Mouse (Mus musculus): ENCODE data around the gene Nudt21. TPM values are rescaled to one million over a fixed set of nuclear protein-coding genes. Genes with fewer than 3 reads are reported as not detected.

The Nudt21 gene
- total RNA-seq, 2 experiments from 2014 or later: 21.8 to 24.1 TPM

DNA sequence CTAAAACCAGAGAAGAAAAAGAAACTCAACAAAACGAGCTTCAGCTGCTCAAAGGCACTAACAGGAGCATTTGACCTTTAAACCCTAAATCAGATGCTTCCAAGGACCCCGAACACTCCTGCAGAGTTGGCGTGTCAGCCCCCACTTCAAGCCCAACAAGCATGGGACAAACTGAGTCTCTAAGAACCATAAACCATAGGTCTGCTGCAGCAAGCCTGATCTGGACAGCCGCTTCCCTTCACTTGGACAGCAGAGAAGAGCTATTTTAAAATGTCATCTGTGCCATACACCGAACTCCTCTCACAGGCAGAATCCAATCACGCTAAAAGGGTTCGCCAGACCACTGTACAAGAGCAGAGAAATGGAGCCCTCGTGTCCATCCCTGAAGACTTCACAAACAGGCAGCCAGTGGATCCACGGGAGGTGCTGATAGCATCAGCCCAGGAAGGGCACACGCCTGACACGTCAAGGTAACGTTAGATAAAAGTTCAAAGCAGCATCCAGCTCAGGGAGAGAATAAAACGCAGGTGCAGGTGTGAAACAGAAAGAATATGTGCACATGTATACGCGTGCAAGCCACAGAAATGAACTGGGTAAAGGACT, 27.5 kb downstream of the Nudt21 start:
- intact Hi-C loops (cut with DNase I): no loop called here
- no peak for DNase-seq

DNA sequence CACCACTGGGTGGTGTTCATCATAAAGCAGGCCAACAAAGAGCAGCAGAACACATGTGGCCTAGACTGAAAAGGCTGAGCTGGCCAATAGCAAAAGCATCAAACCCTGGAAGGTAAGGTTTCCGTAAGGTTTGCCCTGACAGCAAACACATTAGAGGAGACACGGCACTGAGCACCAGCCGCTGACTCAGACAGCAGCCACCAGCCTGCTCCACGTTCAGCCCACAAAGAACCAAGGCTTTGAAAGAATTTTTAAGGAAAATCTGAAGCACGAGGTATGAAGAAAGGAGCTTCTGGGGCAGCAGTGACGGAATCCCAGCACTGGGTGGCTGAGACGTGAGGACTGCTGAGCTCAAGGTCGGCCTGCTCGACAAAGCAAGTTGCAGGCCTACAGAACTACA, 32.7 kb downstream of the Nudt21 start:
- intact Hi-C loops (cut with DNase I): no loop called here
- DNase-seq: no peak

DNA sequence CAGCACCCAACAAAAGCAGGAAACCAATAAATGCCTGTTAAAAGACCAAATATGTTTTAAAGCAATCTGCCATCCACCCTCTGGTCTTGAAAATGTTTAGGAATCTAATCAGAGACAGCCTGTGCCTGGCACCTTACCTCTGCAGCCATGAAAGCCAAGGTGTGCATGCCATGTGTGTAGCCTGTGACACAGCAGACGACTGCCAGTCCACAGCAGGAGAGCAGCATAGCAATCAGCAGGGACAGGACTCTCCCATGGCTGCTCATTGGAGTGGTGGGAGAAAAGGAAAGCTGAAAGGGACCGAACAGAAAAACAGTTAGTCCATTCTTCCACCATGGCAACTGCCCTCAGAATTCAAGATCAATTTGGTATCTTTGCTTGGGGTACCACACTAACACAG, 37.9 kb downstream of the Nudt21 start:
- intact Hi-C loops (cut with DNase I): no loop called here
- DNase-seq: no peak

DNA sequence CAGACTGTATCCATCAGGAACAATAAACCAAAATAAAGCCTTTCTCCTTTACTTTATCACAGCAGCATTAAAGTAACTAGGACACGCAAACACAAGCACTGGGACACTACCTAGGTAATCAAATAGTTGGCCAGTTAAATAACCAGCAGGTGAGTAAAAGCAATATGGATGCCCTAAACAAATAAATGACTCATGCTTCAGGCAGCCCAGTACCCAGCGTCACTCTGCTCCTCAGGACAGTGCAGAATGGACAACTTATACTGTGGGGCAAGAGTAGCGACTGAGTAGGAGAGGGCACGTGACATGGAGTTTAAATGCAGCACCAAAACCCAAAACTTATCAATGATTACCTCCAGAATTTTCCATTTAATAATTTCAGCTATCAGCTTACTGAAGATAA, 47.1 kb downstream of the Nudt21 start:
- intact Hi-C loops (cut with DNase I): no loop called here
- no peak for DNase-seq

DNA sequence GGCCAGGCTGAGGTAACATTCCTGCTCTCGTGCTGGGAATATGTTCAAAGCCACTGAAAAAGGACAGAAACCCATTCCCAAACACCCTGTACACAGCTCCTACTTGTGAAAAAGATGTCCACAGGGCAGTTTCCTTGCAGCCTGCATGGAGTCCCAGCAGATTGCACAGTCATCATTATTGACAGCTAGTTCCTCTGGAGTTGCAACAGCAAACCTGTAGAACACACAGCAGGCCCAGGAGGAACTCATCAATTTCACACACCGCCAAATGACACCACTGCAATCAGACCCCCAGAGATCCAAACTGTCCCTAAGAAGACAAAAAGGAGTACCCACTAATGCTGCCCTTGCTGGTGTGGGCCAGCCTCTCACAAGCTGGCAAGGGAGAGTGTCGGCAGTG, 52.1 kb downstream of the Nudt21 start:
- intact Hi-C loops (cut with DNase I): no loop called here
- DNase-seq: no peak

DNA sequence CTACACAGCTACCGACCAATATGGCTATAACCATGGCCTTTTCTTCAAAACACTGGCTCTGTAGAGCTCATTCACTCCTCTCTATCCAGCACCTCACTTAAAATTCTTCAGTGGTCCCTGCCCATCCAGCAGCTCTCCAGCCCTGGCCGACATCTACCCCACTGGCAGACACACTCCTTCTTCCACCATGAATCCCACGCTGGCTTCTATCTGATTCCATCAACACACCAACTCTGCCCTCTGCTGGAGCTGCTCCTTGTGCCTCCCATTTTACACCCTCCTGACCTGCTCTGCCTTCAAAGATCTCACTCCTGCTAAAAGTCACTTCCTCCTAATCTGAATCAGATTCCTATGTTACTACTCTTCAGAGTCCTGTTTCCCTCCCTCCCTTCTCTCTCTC, 53.0 kb downstream of the Nudt21 start:
- intact Hi-C loops (cut with DNase I): no loop called here

DNA sequence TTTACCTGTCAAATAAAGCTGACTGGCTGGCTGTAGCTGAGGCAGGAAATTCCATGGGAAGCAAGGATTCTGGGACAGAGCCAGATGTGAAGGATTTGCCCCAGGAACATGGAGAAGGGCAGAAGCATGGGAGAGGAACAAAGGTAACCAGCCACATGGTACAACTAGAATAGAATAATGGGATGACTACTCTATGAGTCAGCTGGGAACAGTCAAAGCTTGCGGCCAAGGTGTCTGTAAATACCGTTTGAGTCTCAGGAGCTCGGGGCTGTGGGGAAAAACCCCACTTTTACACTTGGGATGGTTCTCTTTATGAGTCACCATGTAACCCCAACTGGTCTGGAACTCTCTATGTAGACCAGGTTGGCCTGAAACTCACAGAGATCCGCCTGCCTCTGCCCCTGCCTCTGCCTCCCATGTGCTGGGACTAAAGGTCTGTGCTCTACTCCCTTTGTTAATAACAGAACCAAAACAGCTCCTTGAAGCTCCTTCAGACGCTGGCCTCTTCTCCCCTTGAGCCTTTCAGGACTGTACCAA, 55.1 kb downstream of the Nudt21 start:
- intact Hi-C loops (cut with DNase I): no loop called here
- DNase-seq: no peak

More for the DNA sequence above, 53.0 kb downstream of the Nudt21 start:
- no peak for DNase-seq

DNA sequence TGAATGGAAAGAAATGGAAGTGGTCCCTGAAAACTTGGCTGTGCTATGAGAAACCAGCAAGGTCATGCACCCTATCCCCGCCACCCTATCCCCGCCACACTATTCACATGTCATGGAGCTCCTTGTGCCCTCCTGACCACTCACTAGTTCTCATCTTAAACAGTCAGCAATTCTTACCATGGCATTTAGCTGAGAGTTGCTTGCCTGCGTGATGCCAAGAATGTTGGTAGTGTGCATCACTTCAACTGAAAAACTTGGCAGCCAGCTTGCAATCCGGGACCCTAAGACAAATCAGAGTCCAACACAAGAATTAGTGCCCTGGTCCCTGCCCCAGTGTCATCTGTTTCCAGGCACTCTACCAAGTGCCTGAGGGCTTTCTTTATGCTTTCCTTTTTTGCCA, 56.7 kb downstream of the Nudt21 start:
- intact Hi-C loops (cut with DNase I): no loop called here
- DNase-seq: no peak

DNA sequence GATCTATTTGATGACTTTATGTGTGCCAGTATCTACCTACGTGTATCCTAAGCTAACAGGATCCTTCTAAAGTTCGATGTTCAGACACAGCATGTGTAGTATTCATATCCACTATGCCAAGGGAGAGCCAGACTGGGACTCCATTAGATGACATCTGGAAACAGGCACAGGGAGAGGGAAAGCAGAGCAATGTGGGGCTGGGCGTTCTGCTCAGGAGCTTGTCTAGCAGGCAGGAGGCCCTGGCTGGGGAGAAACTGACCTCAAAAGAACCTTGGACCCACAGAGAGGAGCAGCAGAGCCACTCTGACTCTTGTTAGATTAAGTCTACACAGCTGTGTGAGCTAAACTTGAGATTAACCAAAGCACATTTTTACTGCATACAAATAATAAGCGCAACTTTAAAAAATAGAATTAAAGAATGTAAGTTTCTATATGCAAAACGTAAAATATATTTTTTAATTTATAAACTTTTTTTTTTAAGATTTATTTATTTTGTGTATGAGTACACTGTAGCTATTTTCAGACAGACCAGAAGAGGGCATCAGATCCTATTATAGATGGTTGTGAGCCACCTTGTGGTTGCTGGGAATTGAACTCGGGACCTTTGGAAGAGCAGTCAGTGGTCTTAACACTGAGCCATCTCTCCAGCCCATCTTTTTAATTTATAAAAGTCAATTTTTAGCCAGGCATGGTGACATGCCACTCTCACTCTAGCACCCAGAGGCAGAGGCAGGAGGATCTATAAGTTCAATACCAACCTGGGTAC, 60.2 kb downstream of the Nudt21 start:
- no peak for DNase-seq
- intact Hi-C loops (cut with DNase I): no loop called here

DNA sequence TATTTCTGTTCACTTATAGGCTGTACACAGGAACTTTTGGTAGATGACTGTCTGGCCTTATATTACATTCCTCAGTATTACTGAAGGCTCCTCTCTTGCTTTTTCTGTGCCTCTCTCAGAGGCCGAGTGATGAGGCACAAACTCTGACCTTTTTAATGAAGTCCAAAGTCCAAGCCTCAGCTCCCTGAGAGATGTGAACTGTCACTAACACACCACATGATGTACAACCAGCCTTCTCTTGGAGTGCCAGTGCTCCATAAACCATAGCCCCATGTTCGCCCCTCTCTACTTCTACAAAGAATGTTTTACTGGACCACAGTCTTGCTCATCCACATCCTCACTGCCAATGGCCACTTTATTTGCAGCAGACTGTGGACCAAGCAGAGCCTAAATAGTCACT, 61.5 kb downstream of the Nudt21 start:
- no peak for DNase-seq
- intact Hi-C loops (cut with DNase I): no loop called here

DNA sequence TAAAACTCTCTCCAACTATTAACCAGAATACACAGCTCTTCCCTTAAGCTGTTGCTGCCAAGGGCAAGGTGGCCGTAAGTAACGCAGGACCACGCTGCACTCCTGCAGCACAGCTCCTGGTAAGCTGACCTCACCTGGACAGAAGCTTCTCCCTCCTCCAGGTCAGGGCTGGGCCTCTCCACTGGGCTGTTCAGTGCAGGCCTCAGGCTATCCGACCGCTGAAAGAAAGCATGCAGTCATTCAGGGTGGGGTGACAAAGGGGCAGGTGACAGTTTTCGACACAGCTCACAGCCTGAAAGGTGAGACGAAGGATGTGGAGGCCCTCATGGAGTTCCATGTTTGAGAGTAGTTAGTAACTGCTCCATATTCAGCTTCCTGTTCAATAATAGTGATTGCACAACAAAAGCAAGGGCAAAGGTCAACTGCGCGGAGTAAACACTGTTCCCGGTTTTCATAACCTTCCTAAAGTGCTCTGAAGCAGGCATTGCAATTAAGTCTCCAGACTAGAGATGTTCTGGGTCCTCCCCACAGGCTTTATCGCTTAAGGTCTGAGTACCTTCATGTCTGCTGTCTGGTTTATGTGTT, 62.1 kb downstream of the Nudt21 start:
- no peak for DNase-seq
- intact Hi-C loops (cut with DNase I): no loop called here

DNA sequence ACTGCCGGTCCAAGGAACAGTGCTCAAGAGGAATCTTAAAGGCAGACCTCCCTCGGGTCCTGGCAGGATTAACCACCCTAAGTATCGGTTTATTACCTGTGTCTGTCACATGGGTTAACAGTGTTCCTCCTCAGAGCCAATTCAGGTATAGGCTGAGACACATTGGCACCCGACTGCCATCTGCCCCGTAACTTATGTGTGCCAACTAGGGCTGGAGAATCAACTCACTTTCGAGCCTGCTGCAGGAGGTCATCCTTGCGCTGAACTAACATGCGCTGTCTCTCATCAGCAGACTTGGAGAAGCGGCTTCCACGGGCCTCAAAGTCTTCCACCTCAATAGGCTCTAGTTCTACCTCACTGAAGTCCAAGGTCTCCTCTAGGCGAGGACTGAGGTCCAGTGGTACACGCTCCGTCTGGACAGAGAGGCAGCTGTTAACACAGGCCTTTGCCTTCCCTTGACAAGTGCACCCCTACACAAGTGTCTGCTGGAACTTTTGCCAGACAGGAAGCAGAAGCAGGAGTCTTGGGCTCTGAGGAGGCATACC, 62.9 kb downstream of the Nudt21 start:
- intact Hi-C loops (cut with DNase I): no loop called here
- no peak for DNase-seq

DNA sequence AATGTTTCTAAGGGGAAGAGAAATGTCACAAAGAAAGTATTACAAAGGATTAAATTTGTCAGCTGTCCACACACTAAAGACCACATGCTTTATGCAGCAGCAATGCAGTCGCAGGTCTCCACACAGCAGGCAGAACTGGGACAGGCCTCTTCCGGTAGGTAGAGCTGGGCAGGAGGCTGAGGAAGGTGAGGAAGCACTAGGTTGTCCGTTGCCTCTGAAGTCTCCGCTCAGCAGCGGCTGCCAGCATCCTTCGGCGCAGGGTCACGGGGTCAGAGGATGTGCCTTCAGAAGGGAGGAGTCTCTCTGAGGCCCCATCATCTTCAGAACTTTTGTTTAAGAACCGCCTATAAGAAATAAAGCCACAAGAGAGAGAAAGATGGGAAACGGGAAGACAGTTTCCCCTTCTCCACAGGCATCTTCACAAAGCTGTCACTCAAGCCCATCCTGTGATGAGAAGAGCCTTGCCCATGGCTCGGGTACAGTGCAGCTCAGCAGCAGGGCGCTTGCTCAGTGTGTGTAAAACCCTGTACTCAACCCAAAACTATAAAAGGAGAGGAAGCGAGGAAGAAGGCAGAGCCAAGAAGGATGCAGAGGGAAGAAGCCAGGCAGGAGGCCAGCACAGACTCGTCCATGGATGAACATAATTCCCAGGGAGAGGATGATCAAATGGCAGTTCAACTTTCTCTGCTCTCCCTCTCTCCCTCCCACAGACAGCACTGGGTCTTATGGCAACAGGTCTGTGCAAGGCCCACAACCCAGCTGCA, 63.7 kb downstream of the Nudt21 start:
- DNase-seq: no peak

DNA sequence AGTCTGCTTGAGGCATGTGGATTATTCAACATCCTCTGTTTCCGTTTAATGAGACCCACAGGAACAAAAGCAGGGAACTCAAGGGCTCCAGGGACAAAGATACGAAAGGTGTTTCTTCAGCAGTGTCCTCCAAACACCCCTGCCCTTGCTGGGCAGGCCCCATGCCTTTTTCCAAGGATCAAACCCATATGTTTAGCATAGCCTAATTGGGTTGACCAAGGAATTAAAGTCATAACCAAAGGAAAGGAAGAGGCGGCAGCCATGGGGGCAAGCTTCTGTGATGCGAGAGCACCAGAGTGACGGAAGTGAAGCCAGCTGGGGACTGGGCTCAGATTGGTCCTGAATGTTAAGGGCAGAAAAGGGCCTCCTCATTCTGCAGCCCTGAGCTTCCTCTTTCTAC, 64.6 kb downstream of the Nudt21 start:
- intact Hi-C loops (cut with DNase I): no loop called here

More for the DNA sequence above, 63.7 kb downstream of the Nudt21 start:
- intact Hi-C loops (cut with DNase I): no loop called here

DNA sequence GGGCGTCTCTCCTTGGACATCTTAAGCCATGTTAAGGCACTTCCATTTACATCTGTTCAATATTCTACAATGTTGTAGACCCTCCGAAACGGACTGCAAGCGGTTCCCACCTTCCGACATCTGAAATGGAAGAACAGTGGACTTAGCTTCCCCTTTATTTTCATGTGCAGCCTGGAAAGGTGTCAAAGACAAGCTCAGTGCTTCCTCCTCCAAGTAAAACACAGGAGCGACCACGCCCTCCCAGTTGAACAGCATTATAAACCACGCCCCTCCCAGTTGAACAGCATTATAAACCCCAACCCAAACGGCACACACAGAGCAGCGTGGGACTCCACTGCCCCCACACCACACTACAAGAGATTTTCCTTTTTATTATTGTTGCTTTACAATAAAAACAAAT, 65.4 kb downstream of the Nudt21 start:
- DNase-seq: no peak
- intact Hi-C loops (cut with DNase I): no loop called here

More for the DNA sequence above, 64.6 kb downstream of the Nudt21 start:
- DNase-seq: no peak

DNA sequence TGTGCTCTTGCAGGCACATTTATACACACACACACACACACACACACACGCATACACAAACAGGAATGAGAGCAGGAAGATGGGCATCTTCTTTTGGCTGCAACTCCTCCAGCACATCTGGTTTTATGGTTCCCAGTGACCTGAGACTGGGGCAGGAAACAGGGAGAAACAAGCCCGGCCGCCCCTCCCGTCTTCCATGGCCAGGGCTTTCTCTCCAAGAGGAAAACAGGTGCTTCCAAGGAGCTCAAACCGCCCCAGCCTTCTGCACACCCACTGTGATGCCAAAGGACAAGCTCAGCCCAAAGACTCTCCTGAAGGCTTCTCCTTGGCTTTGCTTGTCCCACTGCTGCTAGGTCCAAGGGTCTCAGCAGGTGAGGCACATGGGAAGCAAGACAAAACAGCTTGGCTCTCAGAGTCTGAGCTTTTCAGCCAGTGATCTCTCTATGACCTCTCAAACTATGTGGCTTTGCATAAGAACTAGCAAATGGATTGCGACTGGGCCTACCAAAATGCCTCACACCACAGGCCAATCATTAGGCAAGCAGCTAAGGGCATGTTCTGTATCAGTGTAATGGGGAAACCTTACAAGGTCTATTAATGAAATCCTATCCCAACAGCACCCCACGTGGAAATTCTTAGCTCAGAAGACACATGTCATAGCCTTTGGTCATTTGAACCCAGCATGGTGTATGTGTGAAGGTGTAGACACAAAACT, 67.0 kb downstream of the Nudt21 start:
- DNase-seq: no peak
- intact Hi-C loops (cut with DNase I): no loop called here

DNA sequence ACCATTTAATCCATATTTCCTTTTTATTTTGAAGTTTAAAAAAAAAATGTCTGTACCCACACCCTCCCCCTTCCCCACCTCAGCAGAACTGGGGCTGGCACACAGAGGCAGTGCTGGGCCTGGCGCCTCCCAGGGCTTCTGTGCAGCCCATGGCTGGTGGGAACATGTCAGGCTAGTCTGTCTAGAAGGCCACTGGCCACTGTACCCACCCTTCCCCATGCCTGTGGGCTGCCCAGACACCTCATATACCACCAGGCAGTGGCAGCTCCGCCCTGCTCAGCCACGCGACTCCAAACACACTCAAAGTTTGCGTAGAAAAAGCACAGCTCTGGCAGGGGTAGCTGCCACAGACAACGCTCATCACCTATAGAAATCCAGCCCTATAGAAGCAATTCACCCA, 68.5 kb downstream of the Nudt21 start:
- DNase-seq: no peak
- intact Hi-C loops (cut with DNase I): no loop called here

Measured in heart, postnatal 36 days (tissue).